Mouse (Mus musculus) MEL (cell line): ENCODE data around the gene Txnrd2. TPM values are rescaled to one million over a fixed set of nuclear protein-coding genes. Genes with fewer than 3 reads are reported as not detected.

Experiments
- DNase-seq: peaks from one replicate; pipeline ENCODE4 v3.0.0; 2011; ENCODE audit warnings: low read depth, low spot score
- H3K27ac ChIP-seq: 2 replicates; pipeline ENCODE4 v1.5.1; 2012; ENCODE audit warnings: low read depth, mild to moderate bottlenecking, control low read depth, low read length, moderate library complexity; ENCODE audit not compliant: control insufficient read depth
- H3K27me3 ChIP-seq, 2 experiments: fragments of 150-350 bp in 1 of 2; sonication (generic) in 1 of 2; 2 replicates each; pipeline ENCODE4 v1.6.1; 2012; ENCODE audit warnings: low read length in 2 of 2, mild to moderate bottlenecking in 2 of 2, improper control_type of control experiment in 1 of 2, moderate library complexity in 1 of 2; ENCODE audit not compliant: insufficient read depth in 2 of 2, control insufficient read depth in 1 of 2
- H3K36me3 ChIP-seq, 2 experiments: 2 replicates each; pipeline ENCODE4 v1.6.1; 2012 to 2014; ENCODE audit warnings: low read length in 2 of 2, improper control_type of control experiment in 1 of 2, inconsistent platforms in 1 of 2, mild to moderate bottlenecking in 1 of 2; ENCODE audit not compliant: insufficient read depth in 2 of 2, control insufficient read depth in 1 of 2
- H3K4me1 ChIP-seq, 2 experiments: fragments of 150-350 bp in 1 of 2; sonication (generic) in 1 of 2; 2 replicates each; pipeline ENCODE4 v1.6.1; 2012; ENCODE audit warnings: low read length in 2 of 2, improper control_type of control experiment in 1 of 2, mild to moderate bottlenecking in 1 of 2; ENCODE audit not compliant: insufficient read depth in 2 of 2, control insufficient read depth in 1 of 2
- H3K4me3 ChIP-seq, 2 experiments: fragments of 150-350 bp in 1 of 2; sonication (generic) in 1 of 2; 2 replicates each; pipeline ENCODE4 v1.5.1; 2012; ENCODE audit warnings: low read depth in 2 of 2, low read length in 2 of 2, mild to moderate bottlenecking in 2 of 2, moderate library complexity in 2 of 2, control low read depth in 1 of 2, improper control_type of control experiment in 1 of 2; ENCODE audit not compliant: control insufficient read depth in 1 of 2, insufficient read depth in 1 of 2
- H3K79me2 ChIP-seq: 2 replicates; pipeline ENCODE4 v1.6.1; 2012; ENCODE audit warnings: mild to moderate bottlenecking, low read length, moderate library complexity; ENCODE audit not compliant: control insufficient read depth, poor library complexity, insufficient read depth
- H3K9ac ChIP-seq: 2 replicates; pipeline ENCODE4 v1.6.1; 2012; ENCODE audit warnings: low read depth, mild to moderate bottlenecking, control low read depth, low read length, moderate library complexity; ENCODE audit not compliant: control insufficient read depth, poor library complexity, severe bottlenecking
- H3K9me3 ChIP-seq: fragments of 150-350 bp; sonication (generic); replicated peaks from 2 replicates; pipeline ENCODE4 v1.6.1; 2012; ENCODE audit warnings: mild to moderate bottlenecking, low read length, improper control_type of control experiment, moderate library complexity; ENCODE audit not compliant: insufficient read depth
- CHD2 ChIP-seq: IDR thresholded peaks from 2 replicates; pipeline ENCODE4 v1.6.1; 2011; ENCODE audit warnings: low read length, improper control_type of control experiment
- E2F4 ChIP-seq: IDR thresholded peaks from 2 replicates; pipeline ENCODE4 v1.6.1; 2011; ENCODE audit warnings: low read depth, low read length, improper control_type of control experiment, borderline replicate concordance
- EP300 ChIP-seq, 2 experiments: IDR thresholded peaks; 2 replicates each; pipeline ENCODE4 v1.6.1; 2011; ENCODE audit warnings: improper control_type of control experiment in 2 of 2, low read length in 2 of 2, low read depth in 1 of 2, mild to moderate bottlenecking in 1 of 2
- ETS1 ChIP-seq: IDR thresholded peaks from 2 replicates; pipeline ENCODE4 v1.6.1; 2012; ENCODE audit warnings: low read depth, mild to moderate bottlenecking, inconsistent platforms, low read length, improper control_type of control experiment, moderate library complexity
- GABPA ChIP-seq: IDR thresholded peaks from 2 replicates; pipeline ENCODE4 v1.6.1; 2012; ENCODE audit warnings: low read depth, mild to moderate bottlenecking, inconsistent platforms, low read length, improper control_type of control experiment, moderate library complexity
- JUND ChIP-seq: IDR thresholded peaks from 2 replicates; pipeline ENCODE4 v1.6.1; 2011; ENCODE audit warnings: low read depth, mild to moderate bottlenecking, improper control_type of control experiment, low read length
- KAT2A ChIP-seq: conservative IDR thresholded peaks from 2 replicates; pipeline ENCODE4 v1.6.1; 2012; ENCODE audit warnings: low read depth, low read length, improper control_type of control experiment, inconsistent platforms
- MAFK ChIP-seq: IDR thresholded peaks from 2 replicates; pipeline ENCODE4 v1.6.1; 2011; ENCODE audit warnings: low read depth, mild to moderate bottlenecking, low read length, improper control_type of control experiment, borderline replicate concordance
- MAZ ChIP-seq: IDR thresholded peaks from 2 replicates; pipeline ENCODE4 v1.6.1; 2012; ENCODE audit warnings: low read depth, mild to moderate bottlenecking, inconsistent platforms, low read length, improper control_type of control experiment
- MYB ChIP-seq: IDR thresholded peaks from 2 replicates; pipeline ENCODE4 v1.6.1; 2011; ENCODE audit warnings: mild to moderate bottlenecking, low read depth, low read length, improper control_type of control experiment
- MYC ChIP-seq: IDR thresholded peaks from 2 replicates; pipeline ENCODE4 v1.6.1; 2011; ENCODE audit warnings: low read depth, mild to moderate bottlenecking, low read length, improper control_type of control experiment, moderate library complexity
- POLR2A ChIP-seq, 2 experiments: IDR thresholded peaks; 2 replicates each; pipeline ENCODE4 v1.6.1; 2011 to 2012; ENCODE audit warnings: low read length in 2 of 2, mild to moderate bottlenecking in 2 of 2, control low read depth in 1 of 2, improper control_type of control experiment in 1 of 2, low read depth in 1 of 2, moderate library complexity in 1 of 2; ENCODE audit not compliant: control insufficient read depth in 1 of 2, insufficient read depth in 1 of 2, poor library complexity in 1 of 2
- POLR2AphosphoS5 ChIP-seq: IDR thresholded peaks from 2 replicates; pipeline ENCODE4 v1.6.1; 2012; ENCODE audit warnings: low read depth, borderline replicate concordance, mild to moderate bottlenecking, inconsistent platforms, low read length, moderate library complexity, mixed read lengths
- RCOR1 ChIP-seq: IDR thresholded peaks from 2 replicates; pipeline ENCODE4 v1.6.1; 2012; ENCODE audit warnings: low read depth, mild to moderate bottlenecking, inconsistent platforms, low read length, improper control_type of control experiment
- SIN3A ChIP-seq: IDR thresholded peaks from 2 replicates; pipeline ENCODE4 v1.6.1; 2012; ENCODE audit warnings: low read length, improper control_type of control experiment, inconsistent platforms
- SMC3 ChIP-seq: IDR thresholded peaks from 2 replicates; pipeline ENCODE4 v1.6.1; 2011; ENCODE audit warnings: low read depth, low read length, improper control_type of control experiment
- TAL1 ChIP-seq: IDR thresholded peaks from 2 replicates; pipeline ENCODE4 v1.6.1; 2012; ENCODE audit warnings: mild to moderate bottlenecking, inconsistent platforms, low read length, moderate library complexity, mixed read lengths
- TBP ChIP-seq: IDR thresholded peaks from 2 replicates; pipeline ENCODE4 v1.8.0; 2011; ENCODE audit warnings: low read depth, low read length, improper control_type of control experiment
- TCF12 ChIP-seq: IDR thresholded peaks from 2 replicates; pipeline ENCODE4 v1.6.1; 2014; ENCODE audit warnings: low read depth, mild to moderate bottlenecking, inconsistent platforms, low read length, improper control_type of control experiment, moderate library complexity
- UBTF ChIP-seq: IDR thresholded peaks from 2 replicates; pipeline ENCODE4 v1.6.1; 2012; ENCODE audit warnings: low read depth, mild to moderate bottlenecking, inconsistent platforms, low read length, improper control_type of control experiment, moderate library complexity, borderline replicate concordance; ENCODE audit not compliant: insufficient read depth
- USF1 ChIP-seq: IDR thresholded peaks from 2 replicates; pipeline ENCODE4 v1.6.1; 2014; ENCODE audit warnings: low read depth, mild to moderate bottlenecking, inconsistent platforms, low read length, improper control_type of control experiment, moderate library complexity
- USF2 ChIP-seq, 2 experiments: IDR thresholded peaks; 2 replicates each; pipeline ENCODE4 v1.6.1; 2011 to 2012; ENCODE audit warnings: improper control_type of control experiment in 2 of 2, low read length in 2 of 2, borderline replicate concordance in 1 of 2, inconsistent platforms in 1 of 2, low read depth in 1 of 2, mild to moderate bottlenecking in 1 of 2; ENCODE audit not compliant: insufficient read depth in 1 of 2
- ZC3H11A ChIP-seq: IDR thresholded peaks from 2 replicates; pipeline ENCODE4 v1.6.1; 2012; ENCODE audit warnings: low read depth, mild to moderate bottlenecking, inconsistent platforms, low read length, improper control_type of control experiment
- ZMIZ1 ChIP-seq: IDR thresholded peaks from 2 replicates; pipeline ENCODE4 v1.6.1; 2012; ENCODE audit warnings: low read depth, mild to moderate bottlenecking, inconsistent platforms, low read length, improper control_type of control experiment, moderate library complexity
- polyA plus RNA-seq, 2 experiments: library from polyadenylated mRNA; stranded (reverse) in 1 of 2; unstranded in 1 of 2; fragments of >175 nt in 1 of 2; fragments of >200 nt in 1 of 2; gene quantifications; 2 replicates each; pipeline versions ENCODE4 v1.2.1 to v1.2.4; 2012; ENCODE audit warnings: low replicate concordance in 2 of 2, low read depth in 1 of 2; ENCODE audit not compliant: insufficient read length in 2 of 2, insufficient read depth in 1 of 2, missing spikeins in 1 of 2
- total RNA-seq: library from RNA; depleted of rRNA; stranded (reverse); fragments of 300-350 nt; gene quantifications from 2 replicates; pipeline ENCODE4 v1.2.3, GENCODE M21; 2012

Txnrd2 gene
- total and polyA plus RNA-seq, 3 experiments: 31.2 to 46.8 TPM; not detected in 1

DNA sequence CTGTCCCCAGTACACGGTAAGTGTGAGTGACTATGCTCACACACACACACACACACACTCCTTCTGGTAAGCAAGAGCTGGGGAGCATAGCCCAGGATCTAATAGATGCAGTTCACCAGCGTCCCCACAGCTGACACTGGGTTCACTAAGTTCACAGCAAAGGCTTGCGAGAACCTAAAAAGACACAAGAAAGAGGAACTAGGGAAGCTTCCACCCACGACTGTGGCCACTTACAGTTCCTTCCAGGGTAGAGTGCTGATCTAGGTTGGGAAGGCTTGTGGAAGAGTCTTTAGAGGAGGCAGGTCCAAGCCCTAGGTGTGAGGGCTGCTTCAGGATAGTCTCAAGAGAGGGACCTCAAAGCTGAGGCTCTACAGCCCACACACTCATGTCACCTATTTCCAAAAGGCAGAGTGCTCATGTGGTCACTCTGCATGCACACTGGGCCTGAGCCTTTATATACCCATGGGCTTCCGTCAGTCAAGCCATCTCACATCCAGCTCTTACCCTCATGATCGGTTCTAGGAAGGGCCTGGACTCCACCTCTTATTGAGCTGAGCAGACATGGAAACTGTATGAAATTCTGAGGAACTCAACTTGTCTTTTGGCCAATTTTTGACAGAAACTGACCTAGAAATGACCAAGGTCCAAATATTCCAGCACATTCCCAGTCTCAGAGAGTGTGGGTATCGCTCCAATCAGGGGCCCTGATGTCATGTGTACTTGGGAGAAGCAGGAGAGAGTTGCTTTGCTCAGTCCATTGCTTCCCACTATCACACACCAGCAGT lies 13.0 kb upstream of the Txnrd2 start:
- Histone ChIP-seq H3K4me3 (no peak overlapping the region), H3K36me3 (peaks cover 4 to 13% of the 10 kb centered on the region in 2 experiments), H3K9ac (no peak overlapping the region), H3K9me3 (no peaks in the 10 kb centered on the region), H3K27ac (peak overlapping the region; percentile 3; the same call in 1 of the 2 replicates), H3K79me2 (no peaks in the 10 kb centered on the region; the same call in 1 of the 2 replicates), H3K27me3 (no peaks in the 10 kb centered on the region), H3K4me1 (peaks cover 9 to 12% of the 10 kb centered on the region in 2 experiments)
- peak; percentile 59 for DNase-seq
- TF ChIP-seq USF1: no peak
- TF ChIP-seq ZMIZ1: no peak
- no peak for TF ChIP-seq MAZ
- no peak for TF ChIP-seq EP300 (IDR thresholded peaks at IDR 0.05; ENCODE audit: low read depth in 1 of 2, low read length in 2 of 2)
- no peak for TF ChIP-seq MYC
- no peak for TF ChIP-seq GABPA
- no peak for TF ChIP-seq ZC3H11A
- TF ChIP-seq CHD2: no peak
- no peak for TF ChIP-seq SMC3
- TF ChIP-seq TBP: no peak
- TF ChIP-seq KAT2A: no peak
- TF ChIP-seq SIN3A: no peak
- TF ChIP-seq TAL1: no peak
- no peak for TF ChIP-seq TCF12
- TF ChIP-seq JUND: no peak
- TF ChIP-seq MAFK: no peak
- TF ChIP-seq E2F4: no peak
- no peak for TF ChIP-seq MYB
- TF ChIP-seq UBTF: no peak

DNA sequence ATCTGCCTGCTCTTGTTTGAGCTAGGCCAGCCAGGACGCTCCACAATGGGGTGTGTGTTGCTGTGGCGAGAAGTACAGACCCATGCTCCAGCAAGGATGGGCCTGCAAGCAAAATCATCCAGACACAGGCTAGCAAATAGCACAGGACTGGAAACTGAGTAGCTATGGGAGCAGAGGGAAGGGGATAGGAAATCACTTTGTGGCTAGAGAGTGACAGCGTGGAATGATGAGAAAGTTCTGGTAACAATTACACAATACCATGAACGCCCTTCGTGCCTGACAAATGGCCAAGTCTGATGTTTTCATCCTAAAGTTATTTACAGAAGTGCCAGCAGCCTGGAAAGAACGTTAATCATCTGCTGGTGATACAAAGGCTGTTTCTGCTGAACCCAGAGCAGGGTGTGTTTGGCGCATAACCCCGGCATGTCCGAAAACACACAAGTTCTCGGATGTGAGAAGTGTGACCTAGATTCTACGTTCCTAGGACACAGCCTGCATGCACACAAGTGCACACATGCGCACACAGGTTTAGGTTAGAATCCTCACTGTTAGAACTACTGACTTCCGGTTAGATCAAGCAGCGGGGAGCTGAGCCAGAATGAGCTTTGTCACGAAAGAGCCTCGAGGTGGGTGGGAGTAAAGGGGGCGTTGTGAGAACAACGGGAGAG lies 10.0 kb upstream of the Txnrd2 start:
- H3K4me1 ChIP-seq: peaks cover 27 to 34% of the 10 kb centered on the region in 2 experiments
- no peaks in the 10 kb centered on the region; the same call in 1 of the 2 replicates for H3K79me2 ChIP-seq
- DNase-seq: no peak

More for the DNA sequence above, 10.0 kb upstream of the Txnrd2 start:
- H3K9me3 ChIP-seq: no peaks in the 10 kb centered on the region
- TF ChIP-seq RCOR1: no peak
- no peak for TF ChIP-seq UBTF
- no peak for TF ChIP-seq USF2 (IDR thresholded peaks at IDR 0.05; ENCODE audit: borderline replicate concordance in 1 of 2, insufficient read depth in 1 of 2, low read depth in 1 of 2, low read length in 2 of 2)
- no peak for TF ChIP-seq GABPA
- TF ChIP-seq MYC: no peak
- no peak for TF ChIP-seq JUND
- no peak for TF ChIP-seq MYB
- no peak for TF ChIP-seq POLR2A (IDR thresholded peaks at IDR 0.05; ENCODE audit: control insufficient read depth in 1 of 2, insufficient read depth in 1 of 2, low read depth in 1 of 2, low read length in 2 of 2, poor library complexity in 1 of 2)
- no peak for TF ChIP-seq POLR2AphosphoS5
- no peak for TF ChIP-seq EP300 (IDR thresholded peaks at IDR 0.05; ENCODE audit: low read depth in 1 of 2, low read length in 2 of 2)
- TF ChIP-seq ETS1: no peak
- no peak for TF ChIP-seq MAZ
- no peak overlapping the region for H3K4me3 ChIP-seq
- H3K27me3 ChIP-seq: no peaks in the 10 kb centered on the region
- H3K36me3 ChIP-seq: peaks cover 4 to 35% of the 10 kb centered on the region in 2 experiments
- H3K27ac ChIP-seq: no peak overlapping the region
- H3K9ac ChIP-seq: no peak overlapping the region
